Mouse (Mus musculus) thymus, postnatal 14 days (tissue): Measurements from ENCODE around the gene Tyr.
"Not testable (repeated sequence)": the region's sequence is repeated elsewhere in the genome, so short reads cannot be mapped to it uniquely, and the experiment has no call there.

ENCODE experiments used
- DNase-seq: peaks from one replicate; pipeline ENCODE4 v3.0.0; 2021

The Tyr gene

GRCm38 (mm10) chr7:87493412-87493811 lies at the start of gene Tyr:
Tyr (minus strand) TSS chr7:87493512.
- DNase-seq: no peak

- no peak for DNase-seq
Measured at GRCm38 (mm10) chr7:87539031-87539430, 45.7 kb upstream of the Tyr start.

GRCm38 (mm10) chr7:87494124-87494682 lies 891 bp upstream of the Tyr start:
- no peak for DNase-seq

GRCm38 (mm10) chr7:87488024-87488423 lies 5.3 kb downstream of the Tyr start:
- no peak for DNase-seq

GRCm38 (mm10) chr7:87413271-87413670 lies 80.0 kb downstream of the Tyr start:
- no peak for DNase-seq

GRCm38 (mm10) chr7:87411373-87411772 lies 81.9 kb downstream of the Tyr start:
- not testable (repeated sequence) for DNase-seq

GRCm38 (mm10) chr7:87397023-87397422 lies 96.3 kb downstream of the Tyr start:
- DNase-seq: no peak

GRCm38 (mm10) chr7:87374935-87375334 lies 118.4 kb downstream of the Tyr start:
- no peak for DNase-seq
